ENCODE assay signal across 16 mouse cellular contexts in genomic region chr2:141022971-141023370, GRCm38 (mm10).
"Had no signal": no experiment of that assay in that cellular context is flagged by ENCODE, and none has a peak within 500 bp of the region (broad histone marks: within the 10 kb centered on the region; RNA-seq: fewer than 3 reads in every experiment).

No protein-coding gene starts in this region.

- H3K4me2 ChIP-seq: limb, embryonic 12.5 days; liver, embryonic 13.5 days; lung, embryonic 15.5 days; midbrain, embryonic 11.5 days had no signal

- H3K9me3 ChIP-seq: limb, embryonic 12.5 days; liver, embryonic 13.5 days; lung, embryonic 15.5 days had no signal

- H3K9ac ChIP-seq: limb, embryonic 12.5 days; liver, embryonic 13.5 days; liver, postnatal 0 days; lung, embryonic 15.5 days had no signal

- H3K27me3 ChIP-seq: limb, embryonic 12.5 days; liver, embryonic 13.5 days; lung, embryonic 15.5 days; megakaryocyte, embryonic 14.5 days had no signal

- H3K4me1 ChIP-seq: limb, embryonic 12.5 days; liver, embryonic 13.5 days; lung, embryonic 15.5 days; megakaryocyte, embryonic 14.5 days had no signal

- DNase-seq: kidney, postnatal 25 days; liver; liver, embryonic 13.5 days; liver, postnatal 0 days; lung, postnatal 14 days; retina, postnatal 1 day; right cerebral cortex, postnatal 4 days; spleen, adult 18-20 months; thymus, adult 18-20 months; thymus, postnatal 14 days had no signal

- ATAC-seq: liver, postnatal 0 days; midbrain, embryonic 16.5 days had no signal

- H3K36me3 ChIP-seq: limb, embryonic 12.5 days; liver, embryonic 13.5 days; lung, embryonic 15.5 days had no signal

- H3K27ac ChIP-seq: limb, embryonic 12.5 days; liver, embryonic 13.5 days; lung, embryonic 15.5 days; macrophage had no signal

- H3K4me3 ChIP-seq: limb, embryonic 12.5 days; liver, embryonic 13.5 days; lung, embryonic 15.5 days; megakaryocyte, embryonic 14.5 days had no signal
